Mouse (Mus musculus) frontal cortex, postnatal 36 days (tissue): ENCODE results near the gene 2310034G01Rik.

Experiments used
- DNase-seq, 2 experiments: peaks; one replicate each; pipeline ENCODE4 v3.0.0; 2022; ENCODE audit warnings: low spot score in 2 of 2

2310034G01Rik gene

GRCm38 (mm10) chr19:46350168-46350932 is at the start of gene 2310034G01Rik:
TSS of gene 2310034G01Rik (minus strand) at chr19:46350302.
- no peak for DNase-seq

- no peak for DNase-seq
Observed at GRCm38 (mm10) chr19:46399886-46400285, 49.8 kb upstream of the 2310034G01Rik start.

GRCm38 (mm10) chr19:46399372-46399771 is 49.3 kb upstream of the 2310034G01Rik start:
- no peak for DNase-seq

GRCm38 (mm10) chr19:46398401-46398800 is 48.3 kb upstream of the 2310034G01Rik start:
- no peak for DNase-seq

- DNase-seq: no peak
Observed at GRCm38 (mm10) chr19:46397436-46398001, 47.4 kb upstream of the 2310034G01Rik start.

- DNase-seq: peak; percentile 98 to 99
Observed at GRCm38 (mm10) chr19:46396686-46397435, 46.8 kb upstream of the 2310034G01Rik start, which contains the start of gene Sufu. TSS of gene Sufu (plus strand) at chr19:46396896.

GRCm38 (mm10) chr19:46396109-46396508 is 46.0 kb upstream of the 2310034G01Rik start:
- no peak for DNase-seq

GRCm38 (mm10) chr19:46395109-46396009 is 45.3 kb upstream of the 2310034G01Rik start, which contains the start of gene Actr1a:
TSS of gene Actr1a (minus strand) at chr19:46395748.
- peak; percentile 97 to 99 for DNase-seq

GRCm38 (mm10) chr19:46394712-46395108 is 44.6 kb upstream of the 2310034G01Rik start:
- no peak for DNase-seq

- DNase-seq: no peak
Observed at GRCm38 (mm10) chr19:46392018-46392417, 41.9 kb upstream of the 2310034G01Rik start.

- DNase-seq: no peak
Observed at GRCm38 (mm10) chr19:46389872-46390271, 39.8 kb upstream of the 2310034G01Rik start.

- no peak for DNase-seq
Observed at GRCm38 (mm10) chr19:46382275-46382674, 32.2 kb upstream of the 2310034G01Rik start.

- DNase-seq: no peak
Observed at GRCm38 (mm10) chr19:46375891-46376290, 25.8 kb upstream of the 2310034G01Rik start.

GRCm38 (mm10) chr19:46375489-46375888 is 25.4 kb upstream of the 2310034G01Rik start:
- peak in 1 of 2 experiments; percentile 58 for DNase-seq

- DNase-seq: no peak
Observed at GRCm38 (mm10) chr19:46374477-46375088, 24.5 kb upstream of the 2310034G01Rik start.

- peak; percentile 46 to 70 for DNase-seq
Observed at GRCm38 (mm10) chr19:46369204-46369603, 19.1 kb upstream of the 2310034G01Rik start.

- DNase-seq: peak; percentile 64 to 69
Observed at GRCm38 (mm10) chr19:46367798-46368590, 17.9 kb upstream of the 2310034G01Rik start.

GRCm38 (mm10) chr19:46363294-46364009 is 13.3 kb upstream of the 2310034G01Rik start:
- no peak for DNase-seq

- no peak for DNase-seq
Observed at GRCm38 (mm10) chr19:46362104-46362503, 12.0 kb upstream of the 2310034G01Rik start.
